Mouse (Mus musculus): ENCODE data around the gene Foxl2. TPM values are rescaled to one million over a fixed set of nuclear protein-coding genes. Genes with fewer than 3 reads are reported as not detected.

The Foxl2 gene
- polyA plus RNA-seq (2017; shearing (Covaris generic)): not detected

GRCm38 (mm10) chr9:98955103-98955715 lies at the start of gene Foxl2:
Gene Foxl2 (plus strand): TSS chr9:98955288.

GRCm38 (mm10) chr9:98985800-98986475 lies 30.9 kb downstream of the Foxl2 start, which contains the start of gene Faim:
Gene Faim (plus strand): TSS chr9:98986373.

Other genes with a start within 250 kb of the Foxl2 start
- gene Prr23a1, start 112.8 kb upstream of the Foxl2 start, polyA plus RNA-seq (2017; shearing (Covaris generic)): not detected
- not detected for gene Prr23a2, start 98.8 kb upstream of the Foxl2 start, polyA plus RNA-seq (2017; shearing (Covaris generic))
- not detected for gene Prr23a3, start 90.5 kb upstream of the Foxl2 start, polyA plus RNA-seq (2017; shearing (Covaris generic))
- gene 7420426K07Rik, start 52.2 kb upstream of the Foxl2 start, polyA plus RNA-seq (2017; shearing (Covaris generic)): not detected
- 40.7 TPM for gene Faim, start 31.1 kb downstream of the Foxl2 start, polyA plus RNA-seq (2017; shearing (Covaris generic))
- gene Gm1123, start 80.4 kb downstream of the Foxl2 start, polyA plus RNA-seq (2017; shearing (Covaris generic)): not detected
- 10.1 TPM for gene Pik3cb, start 185.3 kb downstream of the Foxl2 start, polyA plus RNA-seq (2017; shearing (Covaris generic))

All from effector memory CD4-positive, alpha-beta T cell, adult 5 months (primary cell).